Mouse (Mus musculus): Measurements from ENCODE around the gene Opa3. TPM values are rescaled to one million over a fixed set of nuclear protein-coding genes. Genes with fewer than 3 reads are reported as not detected.
A peak's percentile ranks its signal among the peaks of the same experiment; 100 is the strongest.

Gene Opa3
- total RNA-seq, 2 experiments from 2014 or later: 37.3 to 39.9 TPM

GRCm38 (mm10) chr7:19214369-19214768, 13.8 kb upstream of the Opa3 start:
- no peak for DNase-seq (ENCODE audit: low spot score in 2 of 2)

DNA sequence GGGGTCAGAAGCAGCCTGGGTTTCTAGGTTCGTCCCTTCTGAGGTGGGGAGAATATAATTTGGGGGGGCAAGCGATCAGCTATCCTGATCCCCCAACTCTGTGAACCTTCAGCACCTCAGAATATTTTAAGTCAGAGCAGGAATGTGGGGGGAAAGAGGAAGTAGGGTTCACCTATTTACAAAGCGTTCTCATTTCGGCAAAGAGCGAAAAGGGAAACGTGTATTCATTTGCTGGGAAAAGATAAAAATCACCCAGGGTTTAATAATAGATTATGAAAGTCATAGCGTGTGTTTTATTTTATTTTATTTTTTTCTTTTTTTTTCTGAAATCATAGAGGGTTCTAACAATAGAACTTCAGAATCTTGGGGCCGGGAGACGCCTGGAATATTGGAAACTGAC, 13.2 kb upstream of the Opa3 start:
- DNase-seq (ENCODE audit: low spot score in 2 of 2): no peak

DNA sequence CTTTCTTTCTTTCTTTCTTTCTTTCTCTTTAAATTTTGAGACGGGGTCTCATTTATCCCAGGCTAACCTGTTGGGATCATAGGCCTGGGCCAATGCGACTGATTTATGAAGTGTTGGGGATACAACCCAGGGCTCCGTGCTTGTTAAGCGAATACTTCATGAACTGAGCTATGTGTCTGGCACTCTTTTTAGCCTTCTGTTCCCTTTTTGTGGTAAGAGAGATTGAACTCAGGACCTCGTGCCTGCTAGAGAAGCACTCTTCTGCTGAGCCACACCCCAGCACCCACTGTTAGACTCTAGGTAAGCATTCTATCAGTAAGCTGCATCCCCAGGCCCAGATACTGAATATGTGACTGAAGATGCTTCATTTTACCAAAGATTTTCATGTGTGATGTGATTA, 10.6 kb upstream of the Opa3 start:
- DNase-seq (ENCODE audit: low spot score in 2 of 2): no peak

- DNase-seq (ENCODE audit: low spot score in 2 of 2): no peak
These were observed 10.2 kb upstream of the Opa3 start for GRCm38 (mm10) chr7:19217944-19218343.

- DNase-seq (ENCODE audit: low spot score in 2 of 2): no peak
These were observed 8.1 kb upstream of the Opa3 start for GRCm38 (mm10) chr7:19220061-19220460.

- no peak for DNase-seq (ENCODE audit: low spot score in 2 of 2)
These were observed 5.9 kb upstream of the Opa3 start for GRCm38 (mm10) chr7:19222189-19222588.

DNA sequence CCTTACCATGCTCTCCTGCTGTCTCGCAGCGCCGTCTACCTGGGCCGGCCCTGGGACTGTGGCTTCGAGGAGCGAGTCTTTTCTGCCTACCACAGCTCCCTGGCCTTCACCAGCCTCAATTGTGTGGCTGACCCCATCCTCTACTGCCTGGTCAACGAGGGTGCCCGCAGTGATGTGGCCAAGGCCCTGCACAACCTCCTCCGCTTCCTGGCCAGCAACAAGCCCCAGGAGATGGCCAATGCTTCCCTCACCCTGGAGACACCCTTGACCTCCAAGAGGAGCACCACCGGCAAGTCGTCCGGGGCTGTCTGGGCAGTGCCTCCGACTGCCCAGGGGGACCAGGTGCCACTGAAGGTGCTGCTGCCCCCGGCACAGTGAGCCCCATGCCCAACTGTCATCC, 5.3 kb upstream of the Opa3 start:
- no peak for DNase-seq (ENCODE audit: low spot score in 2 of 2)

GRCm38 (mm10) chr7:19224933-19225332, 3.2 kb upstream of the Opa3 start:
- DNase-seq (ENCODE audit: low spot score in 2 of 2): no peak

DNA sequence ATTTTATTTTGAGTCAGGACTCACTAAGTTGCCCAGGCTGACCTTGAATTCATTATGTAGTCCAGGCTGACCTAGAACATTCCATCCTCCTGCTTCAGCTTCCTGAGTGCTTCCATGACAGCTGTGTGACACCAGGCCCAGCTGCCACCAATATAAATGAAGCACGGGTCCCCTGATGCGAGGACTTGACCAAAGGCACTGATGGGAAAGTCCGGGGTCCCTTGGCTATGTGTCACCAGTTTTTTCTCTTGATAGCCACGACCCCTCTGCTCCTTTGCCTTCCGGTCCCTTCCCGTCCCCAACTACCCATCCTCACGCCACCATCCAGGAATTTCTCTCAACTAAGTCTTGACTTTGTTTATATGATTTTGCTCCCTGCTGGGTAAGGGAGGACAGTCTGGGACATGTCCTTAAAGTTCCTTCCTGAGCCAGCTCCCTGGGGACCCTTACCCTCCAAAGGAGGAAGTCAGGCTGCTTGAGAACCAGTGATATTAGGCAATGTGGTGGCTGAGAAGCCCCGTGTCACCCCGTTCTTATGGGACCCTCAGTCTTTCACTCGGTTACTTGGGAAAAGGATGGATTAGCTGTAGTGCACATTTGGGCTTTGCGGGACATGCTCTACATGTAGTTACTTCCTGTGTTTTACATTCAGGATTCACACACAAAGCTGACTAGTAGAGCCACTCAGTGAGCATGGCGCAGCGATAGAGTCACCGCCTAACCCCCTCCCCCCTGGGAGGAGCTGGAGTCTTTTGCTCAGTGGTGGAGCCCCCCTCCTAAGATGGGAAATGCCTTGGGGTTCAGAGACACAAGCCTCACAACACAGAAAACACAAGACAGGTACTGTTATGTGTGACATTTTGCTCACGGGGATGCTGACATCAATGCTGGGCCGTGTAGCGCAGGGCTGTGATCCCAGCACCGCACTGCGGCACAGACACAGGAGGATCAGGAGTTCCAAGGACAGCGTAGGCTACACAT, 1.0 kb upstream of the Opa3 start:
- peak; percentile 16 to 40 for DNase-seq (ENCODE audit: low spot score in 2 of 2)

- no peak for DNase-seq (ENCODE audit: low spot score in 2 of 2)
These were observed 637 bp downstream of the Opa3 start for GRCm38 (mm10) chr7:19228793-19229148.

GRCm38 (mm10) chr7:19229404-19229803, 1.3 kb downstream of the Opa3 start:
- no peak for DNase-seq (ENCODE audit: low spot score in 2 of 2)

DNA sequence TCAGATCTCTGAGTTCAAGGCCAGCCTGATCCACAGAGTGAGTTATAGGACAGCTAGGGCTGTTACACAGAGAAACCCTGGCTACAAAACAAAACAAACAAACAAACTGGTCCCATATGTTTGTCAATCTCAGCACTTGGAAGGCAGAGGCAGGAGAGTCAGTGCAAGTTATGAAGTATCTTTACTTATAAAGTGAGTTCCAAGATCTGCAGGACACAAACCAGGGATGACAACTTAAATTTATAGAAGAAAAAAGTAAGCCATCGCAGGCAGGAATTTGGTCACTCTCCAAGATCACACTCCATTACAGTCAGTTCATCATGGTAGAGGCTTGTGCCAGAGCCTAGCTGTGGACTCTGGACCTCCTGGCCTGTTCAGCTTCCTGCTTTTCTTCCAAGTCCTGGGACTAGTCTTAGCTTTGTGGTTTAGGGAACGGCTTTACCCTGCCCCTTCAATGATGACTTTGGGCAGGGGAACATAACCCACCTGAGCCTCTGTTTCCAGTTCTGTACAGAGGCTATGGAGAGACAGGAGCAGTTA, 2.0 kb downstream of the Opa3 start:
- no peak for DNase-seq (ENCODE audit: low spot score in 2 of 2)

GRCm38 (mm10) chr7:19230899-19231298, 2.8 kb downstream of the Opa3 start:
- DNase-seq (ENCODE audit: low spot score in 2 of 2): no peak

DNA sequence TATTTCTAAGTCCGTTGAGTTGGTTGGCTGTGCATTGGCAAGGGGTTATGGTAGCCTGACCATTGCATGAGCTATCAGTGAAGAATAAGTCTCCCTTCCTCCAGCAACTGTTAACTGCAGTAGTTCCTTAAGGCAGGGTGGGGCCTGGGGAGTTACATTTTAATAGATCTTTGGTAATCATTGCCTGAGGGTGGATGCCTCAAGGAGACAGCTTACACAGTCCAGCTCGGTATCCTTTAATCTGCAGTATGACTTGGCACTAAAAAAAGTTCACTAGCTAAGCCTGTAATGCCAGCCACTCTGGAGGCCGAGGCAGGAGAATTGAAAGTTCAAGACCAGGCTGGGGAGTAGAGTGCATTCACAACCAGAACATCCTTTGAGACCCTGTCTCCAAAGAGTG, 3.7 kb downstream of the Opa3 start:
- no peak for DNase-seq (ENCODE audit: low spot score in 2 of 2)

DNA sequence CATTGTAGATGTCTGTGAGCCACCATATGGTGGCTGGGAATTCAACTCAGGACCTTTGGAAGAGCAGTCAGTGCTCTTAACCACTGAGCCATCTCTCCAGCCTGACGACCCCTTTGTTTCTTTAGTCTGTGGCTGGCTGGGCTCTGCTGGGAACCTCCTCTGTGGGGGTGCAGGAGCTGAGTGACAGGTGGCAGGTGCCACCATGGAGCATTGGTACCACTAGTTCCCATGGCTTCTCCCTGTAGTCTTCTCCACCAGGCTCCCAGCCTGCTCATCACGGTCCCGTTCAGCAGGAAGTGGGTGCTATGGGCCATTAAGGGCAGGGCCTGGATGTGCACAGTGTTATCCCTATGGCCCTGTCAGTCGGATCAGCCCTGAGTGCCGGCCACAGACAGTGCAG, 6.5 kb downstream of the Opa3 start:
- no peak for DNase-seq (ENCODE audit: low spot score in 2 of 2)

DNA sequence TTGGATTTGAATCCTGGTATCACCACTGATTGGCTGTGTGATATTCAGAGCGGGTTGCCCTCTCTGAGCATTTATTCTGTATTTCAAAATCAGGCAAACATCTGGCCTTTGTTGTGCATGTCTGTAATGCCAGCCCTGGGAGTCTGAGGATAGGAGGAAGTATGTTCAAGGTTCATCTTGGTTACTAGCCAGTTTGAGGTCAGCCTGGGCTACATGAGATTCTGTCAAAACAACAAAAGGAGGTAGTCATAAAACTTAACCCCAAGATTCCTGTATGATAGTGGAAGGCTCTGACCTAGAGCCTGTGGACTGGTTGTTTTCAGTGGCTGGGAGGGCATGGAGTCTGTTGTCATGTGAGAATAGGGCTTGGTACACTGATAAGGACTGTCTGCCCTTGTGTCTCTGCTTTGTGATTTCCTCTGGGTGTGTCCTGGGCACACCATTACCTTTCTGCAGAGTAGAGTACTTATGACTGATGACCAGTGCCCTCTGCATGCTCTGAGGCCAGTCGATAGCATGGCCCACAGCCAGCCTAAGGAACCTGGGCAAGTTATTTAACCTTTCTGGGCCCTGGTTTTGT, 7.0 kb downstream of the Opa3 start:
- no peak for DNase-seq (ENCODE audit: low spot score in 2 of 2)

GRCm38 (mm10) chr7:19236411-19236810, 8.3 kb downstream of the Opa3 start:
- no peak for DNase-seq (ENCODE audit: low spot score in 2 of 2)

- DNase-seq (ENCODE audit: low spot score in 2 of 2): no peak
These were observed 10.2 kb downstream of the Opa3 start for GRCm38 (mm10) chr7:19238344-19238743.

- DNase-seq (ENCODE audit: low spot score in 2 of 2): peak; percentile 91 to 94
These were observed 11.3 kb downstream of the Opa3 start for GRCm38 (mm10) chr7:19239423-19239822.

DNA sequence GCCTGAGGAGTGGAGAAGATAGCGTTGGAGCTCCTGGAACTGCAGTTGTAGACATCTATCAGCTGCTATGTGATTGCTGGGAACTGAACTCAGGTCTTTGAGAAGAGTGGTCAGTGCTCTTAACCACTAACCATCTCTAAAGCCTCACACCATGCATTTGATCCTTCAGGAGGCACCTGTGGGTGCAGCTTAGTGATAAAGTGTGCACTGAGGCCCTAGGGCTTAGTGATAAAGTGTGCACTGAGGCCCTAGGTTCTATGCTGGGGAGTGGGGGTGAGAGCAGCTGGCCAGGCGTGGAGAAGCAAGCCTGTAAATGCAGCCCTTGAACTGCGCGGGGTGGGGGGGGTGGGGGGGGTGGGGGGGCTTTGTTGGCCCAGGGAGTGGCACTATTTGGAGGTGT, 11.9 kb downstream of the Opa3 start:
- DNase-seq (ENCODE audit: low spot score in 2 of 2): no peak

- no peak for DNase-seq (ENCODE audit: low spot score in 2 of 2)
These were observed 12.8 kb downstream of the Opa3 start for GRCm38 (mm10) chr7:19240905-19241463.

DNA sequence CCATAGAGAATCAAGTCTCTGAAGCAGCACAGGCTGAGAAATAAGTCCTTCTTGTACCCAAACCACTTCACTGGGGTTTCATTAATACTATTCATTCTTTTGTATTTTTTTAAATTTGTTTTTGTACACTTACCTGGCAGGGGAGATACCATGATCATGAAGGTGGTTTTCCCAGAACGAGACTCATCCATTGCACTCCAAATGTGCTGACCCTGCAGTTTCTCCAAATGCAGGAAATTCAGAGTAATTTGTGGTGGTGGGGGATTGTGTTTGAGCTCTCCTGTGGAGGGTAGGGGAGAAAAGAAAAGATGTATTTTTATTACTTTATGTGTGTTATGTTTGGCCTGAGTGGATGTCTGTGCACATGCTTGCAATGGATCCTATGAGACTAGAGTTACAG, 13.9 kb downstream of the Opa3 start:
- no peak for DNase-seq (ENCODE audit: low spot score in 2 of 2)
